Mouse (Mus musculus) stomach, embryonic 14.5 days (tissue): ENCODE results near the gene Actn4. TPM values are rescaled to one million over a fixed set of nuclear protein-coding genes. Genes with fewer than 3 reads are reported as not detected.

Experiments used
- ATAC-seq: fragments of 200-750 bp; cut with Nextera tagmentation; 2 replicates; pipeline ENCODE4 v1.8.0; 2017; ENCODE audit warnings: low read depth, moderate TSS enrichment; ENCODE audit not compliant: insufficient number of reproducible peaks, insufficient read depth, low FRiP score
- H3K27ac ChIP-seq: fragments of 300-500 bp; sonication (generic); 2 replicates; pipeline ENCODE4 v1.5.1; 2014; ENCODE audit warnings: mild to moderate bottlenecking, low read length, moderate library complexity, mixed read lengths
- H3K27me3 ChIP-seq: fragments of 300-500 bp; sonication (generic); 2 replicates; pipeline ENCODE4 v1.6.1; 2014; ENCODE audit warnings: low read length, control low read depth, mixed read lengths; ENCODE audit not compliant: control insufficient read depth, insufficient read depth
- H3K36me3 ChIP-seq: fragments of 300-500 bp; sonication (generic); 2 replicates; pipeline ENCODE4 v1.6.1; 2014; ENCODE audit warnings: mild to moderate bottlenecking, control low read depth, low read length, moderate library complexity, mixed read lengths; ENCODE audit not compliant: control insufficient read depth, insufficient read depth
- H3K4me1 ChIP-seq: fragments of 300-500 bp; sonication (generic); 2 replicates; pipeline ENCODE4 v1.6.1; 2014; ENCODE audit warnings: low read length, control low read depth, mixed read lengths; ENCODE audit not compliant: control insufficient read depth, insufficient read depth
- H3K4me2 ChIP-seq: fragments of 300-500 bp; sonication (generic); replicated peaks from 2 replicates; pipeline ENCODE4 v1.6.1; 2014; ENCODE audit warnings: low read depth, low read length, control low read depth
- H3K4me3 ChIP-seq: fragments of 300-500 bp; sonication (generic); 2 replicates; pipeline ENCODE4 v1.5.1; 2014; ENCODE audit warnings: low read depth, low read length, control low read depth
- H3K9ac ChIP-seq: fragments of 300-500 bp; sonication (generic); replicated peaks from 2 replicates; pipeline ENCODE4 v1.6.1; 2014; ENCODE audit warnings: low read depth, mild to moderate bottlenecking, control low read depth, low read length, moderate library complexity, mixed read lengths
- H3K9me3 ChIP-seq: fragments of 300-500 bp; sonication (generic); 2 replicates; pipeline ENCODE4 v1.6.1; 2016; ENCODE audit warnings: low read depth, low read length, control low read depth; ENCODE audit not compliant: control insufficient read depth
- WGBS: fragments of 180-500 bp; shearing (Covaris S2); extraction: QIAGEN DNeasy Blood & Tissue Kit; methylation state at CpG from one replicate; pipeline ENCODE4 v1.1.7; 2014; 5-methylcytosine and 5-hydroxymethylcytosine counted together
- polyA plus RNA-seq: library from polyadenylated mRNA; unstranded; fragments of >200 nt; fragmentation: Nextera tagmentation; extraction: Ambion mirVana; gene quantifications from 2 replicates; pipeline ENCODE4 v1.2.1, GENCODE M21; 2014

Gene Actn4
- polyA plus RNA-seq, 1 experiment from 2014 or later = 272 TPM

DNA sequence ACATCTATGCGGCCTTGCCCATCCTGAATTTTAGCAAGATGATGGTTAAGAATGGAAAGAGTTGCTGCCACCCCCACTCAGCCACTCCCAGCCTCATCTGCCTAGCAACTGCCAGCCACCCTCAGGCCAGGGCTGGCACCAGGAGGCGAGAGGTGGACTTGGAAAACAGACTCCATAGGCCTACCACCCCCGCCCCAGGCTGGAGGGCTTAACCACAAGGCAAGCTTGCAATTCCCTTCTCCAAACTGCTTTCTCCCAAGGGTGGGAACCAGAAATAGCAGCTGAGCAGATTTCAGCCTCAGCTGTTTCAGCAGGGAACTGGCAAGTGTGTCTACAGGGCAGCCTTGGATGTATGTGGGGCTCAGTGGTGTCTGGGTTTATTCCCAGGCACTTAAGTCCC lies 59.3 kb downstream of the Actn4 start:
- no peak overlapping the region for H3K27ac ChIP-seq
- no peak for ATAC-seq
- no peak overlapping the region for H3K4me3 ChIP-seq
- H3K27me3 ChIP-seq = no peaks in the 10 kb centered on the region
- no peak overlapping the region for H3K4me2 ChIP-seq
- 88% methylated on average over 3 of the region's 3 CpGs for WGBS
- H3K4me1 ChIP-seq = no peaks in the 10 kb centered on the region
- H3K9ac ChIP-seq = no peak overlapping the region
- H3K36me3 ChIP-seq = peaks cover 99% of the 10 kb centered on the region
- H3K9me3 ChIP-seq = no peaks in the 10 kb centered on the region

- Histone ChIP-seq H3K9ac (no peak overlapping the region), H3K4me1 (no peaks in the 10 kb centered on the region), H3K27me3 (no peaks in the 10 kb centered on the region), H3K36me3 (peaks cover 99% of the 10 kb centered on the region), H3K27ac (no peak overlapping the region), H3K9me3 (no peaks in the 10 kb centered on the region), H3K4me2 (no peak overlapping the region), H3K4me3 (no peak overlapping the region)
- WGBS = 87% methylated on average over 6 of the region's 6 CpGs
- no peak for ATAC-seq
Measured at GRCm38 (mm10) chr7:28902180-28902579, 60.0 kb downstream of the Actn4 start.

DNA sequence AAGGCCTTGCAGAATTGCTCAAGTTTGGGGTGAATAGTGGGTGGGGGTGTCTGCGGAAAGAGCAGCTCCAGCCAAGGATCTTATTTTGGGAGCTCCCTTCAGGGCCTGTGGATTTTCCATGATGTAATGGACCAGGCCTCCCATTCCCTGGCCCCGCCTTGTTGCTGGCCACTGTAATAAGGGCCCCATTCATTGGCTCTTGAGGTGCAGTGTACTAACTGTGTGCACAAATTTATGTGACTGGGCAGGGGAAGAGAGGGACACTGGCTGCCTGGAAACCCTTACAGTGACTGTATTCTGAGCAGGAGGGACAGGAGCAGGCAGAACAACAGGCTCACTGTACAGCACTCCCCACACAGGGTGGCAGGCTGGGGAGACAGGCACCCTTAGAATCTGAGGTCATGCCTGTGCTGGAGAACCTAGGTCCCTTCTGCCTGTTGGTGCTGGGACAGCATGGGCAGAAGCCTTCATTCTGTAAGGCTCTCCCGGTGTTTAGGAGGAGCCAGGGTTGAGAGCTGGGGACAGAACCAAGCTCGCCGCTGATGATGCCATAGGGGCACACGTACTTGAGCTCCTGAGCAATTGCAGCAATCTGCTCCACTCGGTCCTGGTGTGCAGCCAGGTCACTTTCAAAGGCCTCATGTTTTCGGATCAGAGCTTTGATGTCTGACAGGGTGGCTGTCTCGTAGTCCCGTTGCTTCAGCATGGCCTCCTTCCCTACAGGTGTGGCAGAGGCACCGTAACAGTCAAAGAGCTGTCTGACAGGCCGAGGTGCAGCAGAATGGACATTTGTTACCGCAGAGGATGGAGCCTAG lies 60.6 kb downstream of the Actn4 start:
- Histone ChIP-seq H3K9me3 (no peaks in the 10 kb centered on the region), H3K27me3 (no peaks in the 10 kb centered on the region), H3K4me3 (no peak overlapping the region), H3K36me3 (peaks cover 99% of the 10 kb centered on the region), H3K4me1 (no peaks in the 10 kb centered on the region), H3K27ac (no peak overlapping the region), H3K9ac (no peak overlapping the region), H3K4me2 (no peak overlapping the region)
- WGBS = 90% methylated on average over 13 of the region's 13 CpGs
- peak; percentile 40; the same call in 1 of the 2 replicates for ATAC-seq

DNA sequence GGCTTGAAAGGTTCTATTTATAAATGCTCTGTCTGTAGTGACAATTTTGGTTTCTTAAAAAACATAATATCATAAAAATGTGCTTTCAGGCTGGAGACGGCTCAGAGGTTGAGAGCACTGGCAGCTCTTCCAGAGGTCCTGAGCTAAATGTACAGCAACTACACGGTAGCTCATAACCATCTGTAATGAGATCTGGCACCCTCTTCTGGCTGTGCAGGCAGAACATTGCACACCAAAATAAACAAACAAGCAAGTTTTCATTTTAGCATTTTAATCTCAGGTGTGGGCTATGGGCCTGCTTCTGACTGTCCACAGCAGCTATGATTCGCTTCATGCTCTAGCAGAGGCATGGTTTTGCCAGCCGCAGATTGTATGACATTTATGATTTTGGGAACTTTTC lies 62.2 kb downstream of the Actn4 start:
- Histone ChIP-seq H3K4me1 (no peaks in the 10 kb centered on the region), H3K27me3 (no peaks in the 10 kb centered on the region), H3K4me3 (no peak overlapping the region), H3K4me2 (no peak overlapping the region), H3K27ac (no peak overlapping the region), H3K9ac (no peak overlapping the region), H3K9me3 (no peaks in the 10 kb centered on the region), H3K36me3 (peaks cover 100% of the 10 kb centered on the region)
- WGBS = 80% methylated on average over 4 of the region's 4 CpGs
- no peak for ATAC-seq

GRCm38 (mm10) chr7:28897661-28898060 lies 64.5 kb downstream of the Actn4 start:
- ATAC-seq = no peak
- 90% methylated on average over 6 of the region's 6 CpGs for WGBS
- H3K36me3 ChIP-seq = peaks cover 97% of the 10 kb centered on the region

DNA sequence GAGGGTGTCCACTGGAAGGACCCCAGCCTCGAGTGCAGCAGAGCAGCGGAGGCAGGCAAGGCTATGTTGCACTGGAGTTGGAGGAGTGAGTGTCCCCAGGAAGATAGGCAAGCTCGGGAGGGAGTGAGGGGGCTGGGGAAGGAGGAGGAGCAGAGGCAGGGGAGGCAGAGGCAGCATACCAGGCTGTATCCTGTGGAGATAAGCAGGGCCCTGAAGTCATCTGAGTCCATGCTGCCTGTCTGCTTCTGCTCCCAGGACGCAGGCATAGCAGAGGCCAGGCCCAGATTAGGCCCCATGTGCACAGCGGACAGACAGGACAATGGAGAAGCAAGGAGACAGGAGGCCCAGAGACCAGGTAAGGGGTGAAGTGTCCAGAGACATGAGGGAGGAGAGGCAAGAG lies 67.2 kb downstream of the Actn4 start:
- Histone ChIP-seq H3K4me3 (no peak overlapping the region), H3K4me1 (no peaks in the 10 kb centered on the region), H3K27me3 (no peaks in the 10 kb centered on the region), H3K27ac (no peak overlapping the region), H3K4me2 (no peak overlapping the region), H3K9ac (no peak overlapping the region), H3K36me3 (peaks cover 83% of the 10 kb centered on the region), H3K9me3 (no peaks in the 10 kb centered on the region)
- ATAC-seq = no peak
- 56% methylated on average over 5 of the region's 5 CpGs for WGBS

More at GRCm38 (mm10) chr7:28897661-28898060, 64.5 kb downstream of the Actn4 start:
- Histone ChIP-seq H3K4me3 (no peak overlapping the region), H3K9me3 (no peaks in the 10 kb centered on the region), H3K4me1 (no peaks in the 10 kb centered on the region), H3K27ac (no peak overlapping the region), H3K4me2 (no peak overlapping the region), H3K27me3 (no peaks in the 10 kb centered on the region), H3K9ac (no peak overlapping the region)

DNA sequence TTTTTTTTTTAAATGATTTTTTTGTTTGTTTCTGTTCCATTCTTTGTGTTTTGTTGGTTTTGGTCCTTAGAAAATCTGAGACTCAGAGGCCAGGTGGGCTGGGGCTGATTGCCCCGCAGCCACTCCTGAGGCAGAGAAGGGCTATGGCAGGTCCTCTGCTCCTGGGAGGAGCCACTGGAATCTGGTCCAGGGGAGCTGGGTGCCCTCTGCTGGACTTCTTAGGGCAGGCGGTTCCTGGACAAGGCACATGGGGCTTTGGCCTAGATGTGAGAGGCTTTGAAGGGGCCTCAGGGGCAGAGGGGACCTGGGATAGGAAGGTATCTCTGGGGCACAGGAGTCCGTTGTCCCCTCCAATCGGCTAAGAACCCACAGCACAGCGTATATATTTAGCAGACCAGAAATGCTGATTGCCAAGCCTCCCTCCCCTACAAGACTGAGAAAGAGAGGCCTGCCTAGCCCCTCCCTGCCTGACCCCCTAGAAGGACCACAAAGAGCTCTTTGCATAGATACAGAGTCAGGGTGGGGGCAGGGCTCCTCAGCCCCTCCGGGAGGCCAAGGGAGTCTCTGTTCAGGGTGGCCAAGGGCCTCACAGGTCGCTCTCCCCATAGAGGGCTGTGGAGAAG lies 68.4 kb downstream of the Actn4 start:
- Histone ChIP-seq H3K27me3 (0 out of 2 replicates have a peak, but pooled peaks cover 4% of the 10 kb centered on the region), H3K36me3 (peaks cover 72% of the 10 kb centered on the region), H3K27ac (no peak overlapping the region), H3K9me3 (no peaks in the 10 kb centered on the region), H3K9ac (no peak overlapping the region), H3K4me3 (no peak overlapping the region), H3K4me1 (peaks cover 5% of the 10 kb centered on the region), H3K4me2 (no peak overlapping the region)
- ATAC-seq = peak; percentile 20; the same call in 1 of the 2 replicates
- WGBS = 47% methylated on average over 7 of the region's 7 CpGs

DNA sequence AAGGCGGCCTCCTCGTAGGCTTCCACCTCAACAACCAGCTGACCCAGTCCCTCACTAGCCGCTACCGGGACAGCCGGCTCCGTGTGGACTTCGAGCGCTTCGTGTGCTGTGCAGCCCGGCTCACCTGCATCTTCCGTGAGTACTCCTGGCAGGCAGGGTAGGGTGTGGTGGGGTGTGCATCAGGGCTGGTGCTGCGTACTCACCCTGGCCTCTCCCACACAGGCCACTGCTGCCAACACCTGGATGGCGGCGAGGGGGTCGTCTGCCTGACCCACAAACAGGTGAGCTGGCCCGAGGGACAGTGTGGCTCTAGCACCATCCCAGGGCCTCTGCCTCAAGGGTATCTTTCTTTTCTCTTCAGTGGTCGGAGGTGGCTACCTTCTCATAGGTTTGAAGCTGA lies 69.5 kb downstream of the Actn4 start:
- Histone ChIP-seq H3K4me2 (no peak overlapping the region), H3K9me3 (no peaks in the 10 kb centered on the region), H3K27me3 (peaks cover 11% of the 10 kb centered on the region; the same call in 1 of the 2 replicates), H3K9ac (no peak overlapping the region), H3K4me3 (no peak overlapping the region), H3K36me3 (peaks cover 60% of the 10 kb centered on the region), H3K4me1 (peaks cover 10% of the 10 kb centered on the region), H3K27ac (no peak overlapping the region)
- 91% methylated on average over 17 of the region's 17 CpGs for WGBS
- ATAC-seq = no peak
